Mouse (Mus musculus): ENCODE data around the gene 2200002D01Rik. TPM values are rescaled to one million over a fixed set of nuclear protein-coding genes. Genes with fewer than 3 reads are reported as not detected.

2200002D01Rik gene
- not detected for total RNA-seq (2023)

DNA sequence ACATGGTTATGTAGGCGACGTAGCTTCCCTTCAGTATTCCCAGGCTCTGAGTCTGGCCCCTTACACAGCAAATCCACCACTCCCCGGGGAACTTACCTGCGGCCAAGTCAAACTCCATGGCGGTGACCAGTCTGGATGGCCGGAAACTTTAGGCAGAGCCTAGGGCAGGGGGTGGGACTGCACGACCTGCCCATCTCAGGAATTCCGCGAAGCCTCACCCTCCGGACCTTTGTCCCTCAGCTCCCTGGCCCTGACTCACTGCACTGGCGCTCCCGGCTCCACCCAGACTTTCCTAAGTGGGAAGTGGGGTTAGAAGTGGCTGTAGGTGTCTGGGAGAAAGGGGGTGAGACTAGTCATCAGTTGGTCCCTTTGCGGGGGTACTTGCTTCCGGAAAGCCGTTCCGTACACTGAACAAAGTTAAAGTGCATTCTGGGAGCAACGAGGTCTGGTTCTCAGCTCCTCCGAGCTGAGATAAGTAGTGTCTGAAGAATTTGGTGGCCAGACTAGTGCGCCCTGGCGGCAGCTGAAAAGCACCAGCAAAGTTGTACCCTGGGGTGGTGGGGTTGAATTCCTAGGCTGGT lies at the start of gene 2200002D01Rik:
Gene 2200002D01Rik, minus strand, starts transcription at position 206 of the 581 bp plus-strand sequence.

DNA sequence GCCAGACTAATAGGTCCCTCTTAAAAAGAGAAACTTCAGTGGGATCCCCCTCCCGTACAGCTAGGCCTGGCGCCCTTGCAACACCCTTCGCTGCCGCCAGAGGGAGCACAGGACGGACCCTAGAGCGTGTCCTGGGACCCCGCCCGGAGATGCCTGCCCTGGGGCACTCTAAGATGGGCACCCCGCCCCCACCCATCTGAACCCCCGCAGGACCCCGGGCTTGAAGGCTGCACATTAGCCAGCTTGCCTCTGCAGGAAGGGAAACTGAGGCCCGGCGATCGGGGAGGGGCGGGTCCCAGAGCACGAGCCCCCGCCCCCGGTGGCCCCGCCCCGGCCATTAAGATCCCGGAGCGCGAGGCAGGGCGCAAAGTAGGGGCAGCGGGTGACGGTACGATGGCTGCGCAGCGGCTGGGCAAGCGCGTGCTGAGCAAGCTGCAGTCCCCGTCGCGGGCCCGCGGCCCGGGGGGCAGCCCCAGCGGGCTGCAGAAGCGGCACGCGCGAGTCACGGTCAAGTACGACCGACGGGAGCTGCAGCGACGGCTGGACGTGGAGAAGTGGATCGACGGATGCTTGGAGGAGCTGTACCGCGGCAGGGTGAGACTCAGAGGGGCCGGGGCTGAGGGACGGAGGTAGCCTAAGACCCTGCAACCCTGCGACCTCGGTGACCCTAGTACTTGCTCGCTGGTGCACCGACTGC lies 40.8 kb upstream of the 2200002D01Rik start, which contains the start of gene Ppp1r14a:
Gene Ppp1r14a, plus strand, starts transcription at position 367 of the 697 bp plus-strand sequence.

DNA sequence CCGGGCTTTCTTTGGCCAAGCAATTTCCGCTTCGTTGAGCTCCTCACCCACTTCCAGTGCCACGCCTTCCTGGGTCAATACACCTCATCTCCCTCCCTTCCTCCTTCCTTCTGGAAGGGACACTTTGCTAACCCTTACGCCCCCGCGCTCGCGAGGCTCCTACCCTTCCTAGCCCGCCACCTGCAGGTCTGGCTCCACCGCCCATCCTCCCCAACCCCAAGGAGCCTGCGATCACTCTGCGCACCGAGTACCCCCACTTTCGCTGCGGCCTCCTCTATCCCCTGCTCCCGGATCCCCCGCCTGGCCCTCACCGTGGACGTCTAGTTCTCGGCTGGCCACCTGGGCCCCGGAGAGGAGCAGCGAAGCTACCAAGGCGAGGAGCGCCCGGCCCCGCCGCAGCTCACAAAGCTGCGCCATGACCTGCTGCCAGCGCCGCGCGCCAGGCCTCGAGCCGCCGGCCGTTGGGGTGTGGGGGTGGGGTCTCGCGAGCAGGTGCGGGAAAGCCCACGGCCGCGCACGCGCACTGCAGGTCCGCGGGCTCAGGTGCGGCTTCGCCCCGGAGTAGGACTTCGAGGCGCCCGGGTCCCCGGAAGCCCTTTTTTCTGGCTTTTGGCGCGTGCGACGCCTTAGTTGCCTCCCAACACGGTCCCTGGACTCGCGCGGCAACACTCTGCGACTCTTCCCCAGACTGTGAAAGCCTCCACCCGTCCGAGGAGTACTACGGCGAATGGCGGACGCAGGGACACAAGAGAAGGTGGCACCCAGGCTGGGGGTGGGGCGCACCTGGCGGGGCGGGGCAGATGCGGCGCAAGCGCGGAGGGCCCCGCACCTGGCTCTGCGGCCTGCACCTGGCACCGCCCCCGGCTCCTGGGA lies 33.2 kb upstream of the 2200002D01Rik start, which contains the start of gene Spint2:
Gene Spint2, minus strand, starts transcription at position 712 of the 873 bp plus-strand sequence.

DNA sequence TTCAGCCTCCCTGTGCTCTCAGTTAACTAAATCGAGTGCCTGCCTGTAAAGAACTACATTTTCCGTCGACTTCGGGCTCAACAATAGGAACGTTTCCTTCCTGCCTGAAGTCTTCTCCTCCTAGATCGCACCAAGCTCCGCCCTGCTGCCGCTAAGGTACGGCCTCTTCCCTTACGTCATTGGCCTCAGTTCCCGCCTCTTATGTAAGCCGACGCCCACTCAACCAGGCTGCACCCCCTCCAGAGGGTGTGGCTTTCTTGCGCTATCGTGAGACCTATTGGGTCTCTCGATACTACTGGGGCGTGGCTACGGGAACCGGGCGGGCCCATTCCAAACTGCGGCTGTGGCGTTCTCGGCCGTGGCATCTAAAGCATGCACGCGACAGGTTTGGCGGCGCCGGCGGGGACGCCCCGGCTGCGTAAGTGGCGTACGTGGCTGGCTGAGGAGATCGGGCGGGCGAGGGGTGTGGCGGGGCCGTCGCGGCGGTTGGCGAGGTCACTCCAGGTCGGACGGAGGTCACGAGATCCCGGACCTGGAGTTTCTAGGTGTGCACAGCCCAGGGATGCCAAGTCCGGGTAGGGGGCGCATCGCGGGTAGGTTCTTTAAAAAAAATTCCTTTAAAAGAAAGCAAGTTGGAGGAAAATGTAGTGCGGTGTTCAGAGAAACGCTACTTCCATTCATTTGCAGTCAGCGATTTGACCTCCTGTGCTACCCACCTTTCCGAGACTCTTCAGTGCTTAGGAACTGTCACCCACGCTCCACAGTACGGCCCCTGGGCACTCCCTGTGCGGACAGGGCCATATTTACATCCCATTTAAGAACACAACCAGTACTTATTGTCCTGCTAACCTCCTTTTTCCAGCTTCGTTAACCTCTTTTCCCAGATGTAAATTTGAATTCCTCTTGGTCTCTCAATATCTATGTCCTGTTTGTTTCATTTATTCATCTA lies 10.0 kb downstream of the 2200002D01Rik start, which contains the start of gene Yif1b:
Gene Yif1b, plus strand, starts transcription at position 311 of the 949 bp plus-strand sequence.

GRCm38 (mm10) chr7:29232247-29233013 lies 15.8 kb downstream of the 2200002D01Rik start, which contains the start of gene Kcnk6:
Kcnk6 (minus strand) TSS chr7:29232515.

GRCm38 (mm10) chr7:29213675-29214082 lies 34.6 kb downstream of the 2200002D01Rik start, which contains the start of gene Catsperg1:
Catsperg1 (minus strand) TSS chr7:29214035.

Other genes starting within 250 kb of the 2200002D01Rik start
- under 1 TPM; 0.09 to 0.18 TPM for gene Ryr1, start 123.3 kb downstream of the 2200002D01Rik start, total RNA-seq (2023)
- 100 to 1,000 TPM; 301 to 302 TPM for gene Rasgrp4, start 113.6 kb downstream of the 2200002D01Rik start, total RNA-seq (2023)
- gene Fam98c, start 92.2 kb downstream of the 2200002D01Rik start, total RNA-seq (2023), result 10 to 100 TPM; 14.3 to 19.2 TPM
- under 1 TPM; 0.37 to 0.40 TPM for gene Ggn, start 78.3 kb downstream of the 2200002D01Rik start, total RNA-seq (2023)
- gene Spred3, start 78.1 kb downstream of the 2200002D01Rik start, total RNA-seq (2023), result 1 to 10 TPM; 1.6 to 2.1 TPM
- gene Psmd8, start 67.8 kb downstream of the 2200002D01Rik start, total RNA-seq (2023), result 100 to 1,000 TPM; 160 to 185 TPM
- gene Catsperg1, start 34.4 kb downstream of the 2200002D01Rik start, total RNA-seq (2023), result 1 to 10 TPM; 1.7 to 2.5 TPM
- 1 to 10 TPM; 7.3 to 7.5 TPM for gene Kcnk6, start 16.0 kb downstream of the 2200002D01Rik start, total RNA-seq (2023)
- gene Yif1b, start 10.1 kb downstream of the 2200002D01Rik start, total RNA-seq (2023), result 10 to 100 TPM; 17.8 to 19.2 TPM
- gene Spint2, start 33.4 kb upstream of the 2200002D01Rik start, total RNA-seq (2023), result 10 to 100 TPM; 18.2 to 22.9 TPM
- not detected for gene Ppp1r14a, start 40.8 kb upstream of the 2200002D01Rik start, total RNA-seq (2023)
- not detected for gene Dpf1, start 55.5 kb upstream of the 2200002D01Rik start, total RNA-seq (2023)